Mouse (Mus musculus) kidney, adult 2 months (tissue): Measurements from ENCODE around the gene Ttc7b.

Source experiments
- CTCF ChIP-seq: fragments of 200-500 bp; conservative IDR thresholded peaks from 2 replicates; pipeline ENCODE4 v1.5.1; 2011; ENCODE audit warnings: low read depth, mild to moderate bottlenecking, control low read depth, low read length, moderate library complexity, mixed read lengths; ENCODE audit not compliant: insufficient read depth, insufficient read length
- POLR2A ChIP-seq: fragments of 200-500 bp; IDR thresholded peaks from one replicate; pipeline ENCODE4 v1.6.1; 2011; ENCODE audit warnings: low read depth, low read length, control low read depth

DNA sequence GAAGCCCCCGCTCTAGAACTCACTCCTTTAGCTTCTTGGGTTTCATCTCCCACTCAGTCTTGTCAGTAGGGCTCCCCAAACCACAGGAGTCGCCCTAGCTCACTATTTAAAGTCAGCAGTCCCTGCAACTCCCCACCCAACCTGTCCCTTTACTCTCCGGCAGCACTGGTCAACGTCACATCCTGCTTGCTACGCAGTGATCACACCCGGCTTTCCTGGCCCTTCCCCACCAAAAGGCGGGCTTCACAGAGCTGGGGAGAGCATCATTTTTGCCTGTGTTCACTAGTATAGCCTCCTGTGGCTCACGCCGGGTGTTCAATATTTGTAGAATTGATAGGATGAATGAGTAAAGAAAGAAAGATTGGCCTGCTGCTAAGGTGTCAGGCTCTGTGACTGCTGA lies 3.3 kb downstream of the Ttc7b start:
- TF ChIP-seq POLR2A (no peak), CTCF (no peak)
